Mouse (Mus musculus): ENCODE data around the gene Nlrp4c.

GRCm38 (mm10) chr7:6145423-6146188, 100.6 kb downstream of the Nlrp4c start:
- no peak for TF ChIP-seq CTCF (IDR thresholded peaks at IDR 0.05; ENCODE audit: extremely low read depth, insufficient read depth, low read length)
- no peak for TF ChIP-seq POLR2A (IDR thresholded peaks at IDR 0.05; ENCODE audit: extremely low read depth, insufficient read depth, low read length)

Measured in cortical plate, adult 2 months (tissue).